Mouse (Mus musculus) heart, embryonic 15.5 days (tissue): ENCODE measurements around the gene Havcr1. TPM values are rescaled to one million over a fixed set of nuclear protein-coding genes. Genes with fewer than 3 reads are reported as not detected.
"Not testable (repeated sequence)": the region's sequence is repeated elsewhere in the genome, so short reads cannot be mapped to it uniquely, and the experiment has no call there.

ENCODE experiments used
- ATAC-seq: fragments of 200-750 bp; cut with Nextera tagmentation; replicated peaks from 2 replicates; pipeline ENCODE4 v1.8.0; 2017; ENCODE audit warnings: low read depth, moderate TSS enrichment; ENCODE audit not compliant: insufficient number of reproducible peaks, insufficient read depth, low FRiP score
- H3K27ac ChIP-seq: fragments of 300-500 bp; sonication (generic); 2 replicates; pipeline ENCODE4 v1.5.1; 2015; ENCODE audit warnings: mild to moderate bottlenecking, inconsistent platforms
- H3K27me3 ChIP-seq: fragments of 300-500 bp; sonication (generic); 2 replicates; pipeline ENCODE4 v1.6.1; 2015; ENCODE audit warnings: inconsistent platforms
- H3K36me3 ChIP-seq: fragments of 300-500 bp; sonication (generic); 2 replicates; pipeline ENCODE4 v1.6.1; 2015; ENCODE audit warnings: mild to moderate bottlenecking, inconsistent platforms
- H3K4me1 ChIP-seq: fragments of 300-500 bp; sonication (generic); replicated peaks from 2 replicates; pipeline ENCODE4 v1.6.1; 2015; ENCODE audit warnings: inconsistent platforms
- H3K4me2 ChIP-seq: fragments of 300-500 bp; sonication (generic); 2 replicates; pipeline ENCODE4 v1.6.1; 2015; ENCODE audit warnings: inconsistent platforms, mild to moderate bottlenecking, moderate library complexity
- H3K4me3 ChIP-seq: fragments of 300-500 bp; sonication (generic); 2 replicates; pipeline ENCODE4 v1.5.1; 2015; ENCODE audit warnings: mild to moderate bottlenecking, inconsistent platforms
- H3K9ac ChIP-seq: fragments of 300-500 bp; sonication (generic); 2 replicates; pipeline ENCODE4 v1.6.1; 2015; ENCODE audit warnings: mild to moderate bottlenecking, inconsistent platforms
- H3K9me3 ChIP-seq: fragments of 300-500 bp; sonication (generic); replicated peaks from 2 replicates; pipeline ENCODE4 v1.6.1; 2016; ENCODE audit warnings: inconsistent platforms
- WGBS: fragments of 180-500 bp; shearing (Covaris S2); methylation state at CpG from one replicate; pipeline ENCODE4 v1.1.7; 2015; ENCODE audit warnings: mixed read lengths; 5-methylcytosine and 5-hydroxymethylcytosine counted together
- polyA plus RNA-seq: library from polyadenylated mRNA; unstranded; fragments of >200 nt; fragmentation: Nextera tagmentation; extraction: Ambion mirVana; gene quantifications from 2 replicates; pipeline ENCODE4 v1.2.1, GENCODE M21; 2015

The Havcr1 gene
- polyA plus RNA-seq = 0.06 and 0.34 TPM in 2 replicates

DNA sequence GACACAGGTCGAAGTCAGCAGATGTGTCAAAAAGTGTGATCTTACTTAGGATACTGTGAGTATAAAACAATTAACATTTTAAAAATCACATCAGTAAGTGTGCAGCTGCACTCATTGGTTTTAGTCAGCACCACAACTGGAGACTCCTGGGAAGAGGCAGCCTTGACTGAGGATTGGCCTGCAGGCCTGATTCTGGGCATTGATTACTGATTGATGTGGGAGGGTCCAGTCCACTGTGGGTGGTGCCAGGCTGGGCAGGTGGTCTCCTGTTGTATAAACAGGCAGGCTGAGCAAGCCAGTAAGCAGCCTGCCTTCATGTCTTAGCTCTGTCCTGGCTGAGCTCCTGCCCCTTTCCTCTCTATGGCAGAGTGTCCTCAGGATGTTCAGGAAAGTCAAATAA, at the start of gene Havcr1:
Gene Havcr1 (plus strand): TSS at position 5 of the 400 bp plus-strand sequence.
- H3K4me2 ChIP-seq, H3K9ac ChIP-seq, H3K36me3 ChIP-seq, H3K27me3 ChIP-seq, H3K4me1 ChIP-seq, ATAC-seq, H3K9me3 ChIP-seq, H3K27ac ChIP-seq, H3K4me3 ChIP-seq: not testable (repeated sequence)
- WGBS = 83% methylated on average over 1 of the region's 1 CpGs

DNA sequence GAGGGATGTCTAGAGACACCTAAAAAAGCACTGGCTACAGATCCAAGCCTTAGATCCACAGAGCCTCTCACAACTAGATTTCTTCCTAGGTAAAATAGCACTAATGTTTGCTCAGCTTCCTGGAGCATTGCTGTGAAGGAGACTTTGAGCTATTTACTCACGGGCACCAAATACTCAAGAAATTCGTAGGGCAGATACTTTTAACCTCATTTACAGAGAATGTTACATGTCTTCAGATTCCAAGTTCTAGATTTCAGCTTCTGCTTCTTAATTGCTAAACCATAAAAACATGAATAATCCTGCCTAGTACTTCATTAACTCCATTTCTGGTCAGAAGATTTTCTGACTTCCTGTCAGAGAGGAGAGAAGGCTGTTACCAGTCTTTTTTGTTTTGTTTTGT, 44.7 kb upstream of the Havcr1 start:
- Histone ChIP-seq H3K4me1 (no peaks in the 10 kb centered on the region), H3K9me3 (no peaks in the 10 kb centered on the region), H3K9ac (no peak overlapping the region), H3K4me3 (no peak overlapping the region), H3K4me2 (no peak overlapping the region), H3K36me3 (no peaks in the 10 kb centered on the region), H3K27ac (no peak overlapping the region), H3K27me3 (no peaks in the 10 kb centered on the region)
- 80% methylated on average over 2 of the region's 2 CpGs for WGBS
- no peak for ATAC-seq

DNA sequence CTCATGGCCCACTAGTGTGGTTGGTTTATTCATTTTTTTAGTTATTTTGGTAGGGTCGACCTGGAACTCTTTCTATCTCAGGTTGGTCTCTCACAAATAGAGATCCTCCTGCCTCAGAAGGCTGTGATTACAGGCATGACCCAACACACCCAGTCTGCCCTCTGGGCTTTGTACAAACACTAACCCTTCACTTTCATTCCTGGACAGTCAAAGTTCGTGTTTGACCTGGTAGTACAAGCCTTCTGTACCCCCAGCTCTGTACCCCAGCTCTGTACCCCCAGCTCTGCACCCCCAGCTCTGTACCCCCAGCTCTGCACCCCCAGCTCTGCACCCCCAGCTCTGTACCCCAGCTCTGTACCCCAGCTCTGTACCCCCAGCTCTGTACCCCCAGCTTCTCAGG, 39.0 kb upstream of the Havcr1 start:
- H3K27me3 ChIP-seq, H3K4me1 ChIP-seq, H3K9me3 ChIP-seq, H3K4me2 ChIP-seq, ATAC-seq, H3K36me3 ChIP-seq, H3K27ac ChIP-seq, H3K4me3 ChIP-seq, H3K9ac ChIP-seq: not testable (repeated sequence)
- 71% methylated on average over 2 of the region's 2 CpGs for WGBS

DNA sequence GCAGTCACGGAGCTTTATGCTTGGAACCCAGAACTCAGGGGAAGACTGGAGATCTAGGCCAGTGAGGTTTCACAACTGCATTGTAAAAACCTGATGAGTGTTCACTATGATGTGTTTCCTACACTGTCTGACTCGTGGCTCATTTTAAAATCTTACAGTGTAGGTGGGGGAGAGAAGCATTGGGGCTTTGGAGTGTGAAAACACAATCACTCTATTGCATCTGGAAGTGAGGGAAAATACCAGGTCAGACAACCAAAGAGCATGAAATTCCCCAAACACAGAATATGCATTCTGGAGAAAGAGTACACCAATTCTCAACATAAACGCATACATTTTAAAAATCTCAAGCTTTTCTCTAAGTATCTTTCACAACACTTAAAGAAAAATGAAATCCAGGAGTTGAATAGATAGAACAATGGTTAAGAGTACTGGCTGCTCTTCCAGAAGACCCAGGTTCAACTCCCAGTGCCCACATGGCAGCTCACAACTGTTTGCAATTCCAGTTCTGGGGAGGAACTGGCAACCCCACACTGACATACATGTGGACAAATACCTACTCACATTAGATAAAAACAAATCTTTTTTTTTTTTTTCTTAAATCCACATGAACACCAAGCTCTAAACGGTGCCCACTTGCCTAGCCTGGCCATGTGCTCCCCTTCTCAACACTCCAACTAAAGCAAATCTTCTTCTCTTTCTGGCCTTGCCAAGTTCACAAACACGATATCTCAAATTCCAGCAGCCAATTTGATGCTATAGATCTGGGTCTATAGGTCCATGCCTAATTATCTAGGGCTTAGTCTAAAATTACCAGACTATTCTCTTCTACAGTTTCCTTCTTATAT, 37.2 kb upstream of the Havcr1 start:
- WGBS = 74% methylated on average over 5 of the region's 5 CpGs
- no peak for ATAC-seq
- no peaks in the 10 kb centered on the region for H3K27me3 ChIP-seq
- no peak overlapping the region for H3K9ac ChIP-seq
- H3K9me3 ChIP-seq = no peaks in the 10 kb centered on the region
- H3K4me3 ChIP-seq = no peak overlapping the region
- no peak overlapping the region for H3K27ac ChIP-seq
- H3K4me1 ChIP-seq = no peaks in the 10 kb centered on the region
- no peak overlapping the region for H3K4me2 ChIP-seq
- no peaks in the 10 kb centered on the region for H3K36me3 ChIP-seq

DNA sequence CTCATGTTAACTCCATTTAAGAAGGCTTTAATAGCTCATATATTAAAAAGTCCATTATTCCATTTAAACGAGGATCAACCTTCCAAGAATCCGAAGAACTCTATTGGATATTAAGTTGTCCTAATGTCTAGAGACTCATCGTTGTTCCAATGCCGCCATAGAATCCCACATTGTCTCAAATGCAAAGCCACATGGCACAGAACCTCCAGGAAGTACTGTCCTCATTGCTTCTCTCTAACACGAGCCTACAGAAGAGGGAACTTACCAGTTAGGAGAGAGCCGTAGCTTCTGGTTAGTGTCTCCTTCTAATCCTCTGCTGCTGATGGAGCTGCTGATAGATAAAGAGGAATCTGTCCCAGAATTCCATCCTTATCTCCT, 36.6 kb upstream of the Havcr1 start:
- no peak for ATAC-seq
- Histone ChIP-seq H3K4me1 (no peaks in the 10 kb centered on the region), H3K9me3 (no peaks in the 10 kb centered on the region), H3K4me3 (no peak overlapping the region), H3K27ac (no peak overlapping the region), H3K27me3 (no peaks in the 10 kb centered on the region), H3K36me3 (no peaks in the 10 kb centered on the region), H3K4me2 (no peak overlapping the region), H3K9ac (no peak overlapping the region)
- 76% methylated on average over 6 of the region's 6 CpGs for WGBS

DNA sequence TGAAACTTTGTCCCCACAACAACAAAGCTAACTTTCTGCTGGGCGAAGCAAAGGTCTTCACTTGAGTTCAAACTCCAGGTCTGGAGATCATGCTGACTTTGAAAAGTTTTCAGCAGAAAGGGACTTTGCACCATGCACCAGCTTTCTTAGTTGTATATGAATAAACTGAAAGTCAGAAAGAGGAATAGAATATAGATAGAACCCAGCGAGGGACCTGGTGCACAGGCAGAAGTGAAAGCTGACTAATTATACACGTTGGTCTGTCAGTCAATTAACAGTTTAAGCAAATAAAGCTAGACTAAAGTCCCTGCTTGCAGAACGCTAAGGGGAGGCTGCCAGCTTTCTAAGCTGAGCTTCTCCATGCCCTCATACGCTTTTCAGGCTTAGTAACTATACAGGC, 36.0 kb upstream of the Havcr1 start:
- Histone ChIP-seq H3K9ac (no peak overlapping the region), H3K4me3 (no peak overlapping the region), H3K9me3 (no peaks in the 10 kb centered on the region), H3K27me3 (no peaks in the 10 kb centered on the region), H3K36me3 (no peaks in the 10 kb centered on the region), H3K27ac (no peak overlapping the region), H3K4me1 (no peaks in the 10 kb centered on the region), H3K4me2 (no peak overlapping the region)
- no peak for ATAC-seq
- WGBS = 76% methylated on average over 5 of the region's 5 CpGs

DNA sequence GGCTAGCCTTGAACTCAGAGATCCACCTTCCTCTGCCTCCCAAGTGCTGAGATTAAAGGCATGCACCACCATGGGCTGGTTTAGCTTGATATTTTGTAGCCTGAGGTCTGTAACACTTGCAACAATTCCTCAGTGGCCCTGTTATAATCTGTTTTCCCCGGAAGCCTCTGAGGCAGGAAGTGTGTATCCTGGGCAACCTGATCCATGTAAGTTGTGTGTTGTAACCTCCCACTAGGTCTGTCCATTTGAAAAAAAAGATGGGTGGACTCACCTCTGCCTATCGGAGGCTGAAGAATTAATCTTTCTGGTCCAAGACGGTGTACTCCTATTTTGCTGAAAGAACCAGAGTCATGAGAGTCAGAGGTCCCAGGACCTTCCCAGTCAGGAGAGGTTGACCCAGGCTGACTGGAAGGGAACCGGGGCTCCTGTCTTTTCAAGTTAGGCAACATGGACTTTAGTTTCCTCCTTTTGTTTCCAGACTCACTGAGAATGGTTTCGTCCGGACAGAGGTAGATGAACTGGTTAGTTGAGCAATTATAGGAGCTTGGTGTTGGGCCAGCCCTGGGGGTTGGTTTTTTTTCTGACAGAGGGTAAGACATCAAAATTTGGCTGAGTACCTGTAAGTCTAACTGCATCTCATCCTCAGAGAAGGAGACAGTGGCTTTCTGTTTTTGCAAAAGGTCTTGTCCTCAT, 28.1 kb upstream of the Havcr1 start, which contains the start of gene Timd2:
Gene Timd2 (minus strand): TSS at position 398 of the 693 bp plus-strand sequence.
- Histone ChIP-seq H3K36me3 (no peaks in the 10 kb centered on the region), H3K9me3 (no peaks in the 10 kb centered on the region), H3K4me1 (no peaks in the 10 kb centered on the region), H3K27ac (no peak within 1 kb of the TSS), H3K27me3 (no peaks in the 10 kb centered on the region), H3K9ac (no peak within 1 kb of the TSS), H3K4me3 (no peak within 1 kb of the TSS), H3K4me2 (no peak within 1 kb of the TSS)
- no peak for ATAC-seq
- WGBS = 71% methylated on average over 6 of the region's 6 CpGs

DNA sequence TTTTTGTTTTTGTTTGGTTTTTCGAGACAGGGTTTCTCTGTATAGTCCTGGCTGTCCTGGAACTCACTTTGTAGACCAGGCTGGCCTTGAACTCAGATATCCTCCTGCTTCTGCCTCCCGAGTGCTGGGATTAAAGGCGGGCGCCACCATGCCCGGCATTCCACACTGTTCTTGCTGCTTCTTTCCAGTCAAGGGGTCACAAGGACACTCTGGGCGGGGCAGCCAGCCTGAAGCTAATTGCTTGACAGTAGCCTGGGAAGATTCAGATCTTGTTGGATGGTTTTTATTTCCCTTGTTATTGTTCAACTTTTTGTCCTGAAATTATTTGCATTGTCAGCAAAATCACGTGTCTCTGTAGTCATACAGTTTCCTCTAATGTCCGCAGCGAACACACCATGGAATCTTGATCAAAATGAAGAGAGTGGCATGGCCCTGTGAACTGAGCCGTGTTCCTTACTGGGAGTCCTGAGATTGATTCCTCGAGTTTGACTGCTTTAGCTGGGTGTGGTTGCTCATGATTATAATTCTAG, 3.3 kb upstream of the Havcr1 start:
- H3K4me2 ChIP-seq = no peak overlapping the region
- no peaks in the 10 kb centered on the region for H3K27me3 ChIP-seq
- H3K4me3 ChIP-seq = no peak overlapping the region
- H3K36me3 ChIP-seq = no peaks in the 10 kb centered on the region
- no peak overlapping the region for H3K9ac ChIP-seq
- no peaks in the 10 kb centered on the region for H3K9me3 ChIP-seq
- no peak for ATAC-seq
- H3K4me1 ChIP-seq = no peaks in the 10 kb centered on the region
- H3K27ac ChIP-seq = no peak overlapping the region
- 79% methylated on average over 11 of the region's 11 CpGs for WGBS

DNA sequence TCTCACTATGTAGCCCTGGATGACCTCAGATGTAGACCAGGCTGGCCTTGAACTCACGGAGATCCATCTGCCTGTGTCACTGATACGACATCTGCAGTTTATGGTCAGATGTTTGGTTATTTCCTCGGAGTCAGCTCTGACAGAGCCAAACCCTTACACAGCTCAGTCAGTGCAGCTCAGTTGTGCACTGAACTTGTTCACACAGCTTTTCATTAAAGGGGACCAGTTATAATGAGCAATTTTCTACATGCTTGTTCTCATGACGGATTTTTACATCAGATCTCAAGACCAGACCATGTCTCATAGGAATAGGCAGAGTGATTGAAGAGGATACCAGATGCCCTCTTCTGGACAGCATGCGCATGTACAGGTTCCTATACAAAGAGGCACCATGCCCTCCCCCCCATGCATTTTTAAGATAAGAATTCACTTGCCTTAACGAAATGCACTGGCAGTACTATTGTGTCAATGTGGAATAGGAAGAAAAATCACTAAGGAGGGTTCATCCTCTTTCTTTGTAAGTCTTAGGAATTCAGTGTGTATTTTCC, 1.6 kb upstream of the Havcr1 start:
- Histone ChIP-seq H3K9ac (no peak overlapping the region), H3K9me3 (no peaks in the 10 kb centered on the region), H3K36me3 (no peaks in the 10 kb centered on the region), H3K4me2 (no peak overlapping the region), H3K27ac (no peak overlapping the region), H3K4me3 (no peak overlapping the region), H3K27me3 (no peaks in the 10 kb centered on the region), H3K4me1 (no peaks in the 10 kb centered on the region)
- WGBS = 57% methylated on average over 6 of the region's 6 CpGs
- no peak for ATAC-seq

DNA sequence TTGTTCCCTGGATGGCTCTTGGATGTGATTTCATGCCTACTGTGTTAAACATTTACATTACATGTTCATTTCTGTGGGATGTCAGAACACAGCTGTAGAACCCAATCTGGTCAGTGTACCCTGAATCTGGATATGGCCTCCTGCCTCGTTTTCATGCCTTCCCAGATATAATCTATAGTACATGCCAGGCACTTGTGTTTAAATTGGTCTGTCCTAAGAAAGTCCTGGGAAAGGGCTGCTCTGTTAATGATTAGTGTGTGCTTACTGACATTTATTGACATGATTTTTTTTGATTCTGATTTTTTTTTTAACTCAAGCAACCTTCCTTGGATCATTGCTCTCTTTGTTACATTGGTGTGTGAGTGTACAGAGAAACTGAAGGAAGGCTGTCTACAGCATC, 263 bp upstream of the Havcr1 start:
- H3K4me3 ChIP-seq = no peak overlapping the region
- no peaks in the 10 kb centered on the region for H3K9me3 ChIP-seq
- H3K27me3 ChIP-seq = no peaks in the 10 kb centered on the region
- no peaks in the 10 kb centered on the region for H3K4me1 ChIP-seq
- no peaks in the 10 kb centered on the region for H3K36me3 ChIP-seq
- H3K4me2 ChIP-seq = no peak overlapping the region
- no peak overlapping the region for H3K9ac ChIP-seq
- 31% methylated on average over 1 of the region's 1 CpGs for WGBS
- ATAC-seq = no peak
- H3K27ac ChIP-seq = no peak overlapping the region

DNA sequence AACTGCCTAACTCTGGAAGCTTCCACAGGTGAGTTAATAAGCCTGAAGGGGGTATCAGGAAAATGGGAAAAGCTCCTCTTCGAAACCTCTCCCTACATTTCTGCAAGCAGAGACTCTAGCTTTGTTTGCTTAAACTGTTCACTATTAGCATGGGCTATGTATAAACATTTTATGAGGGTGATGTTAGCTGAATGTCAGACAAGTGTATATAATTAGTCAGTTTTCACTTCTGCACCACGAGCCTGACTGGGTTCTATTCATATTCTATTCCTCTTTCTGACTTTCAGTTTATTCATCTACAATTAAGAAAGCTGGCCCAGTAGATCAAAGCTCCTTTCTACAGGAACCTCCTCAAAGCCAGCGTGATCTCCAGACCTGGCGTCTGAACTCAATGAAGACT, 4.6 kb downstream of the Havcr1 start:
- Histone ChIP-seq H3K9ac (no peak overlapping the region), H3K9me3 (no peaks in the 10 kb centered on the region), H3K4me1 (no peaks in the 10 kb centered on the region), H3K36me3 (no peaks in the 10 kb centered on the region), H3K4me2 (no peak overlapping the region), H3K27me3 (no peaks in the 10 kb centered on the region), H3K4me3 (no peak overlapping the region), H3K27ac (no peak overlapping the region)
- WGBS = 74% methylated on average over 4 of the region's 4 CpGs
- no peak for ATAC-seq
